Mouse (Mus musculus) CH12F3 (cell line): Measurements from ENCODE around the gene Dnajc3.

Experiments used
- in situ Hi-C: fragments of 300-500 bp; cut with MboI; formaldehyde crosslinking; loops from 2 replicates; pipeline ENCODE4 v1.14.3; 2020; ENCODE audit warnings: low sequenced_read_pairs

The Dnajc3 gene

GRCm38 (mm10) chr14:118930777-118931176 lies 7.0 kb upstream of the Dnajc3 start:
- in situ Hi-C loops = no loop called here

GRCm38 (mm10) chr14:118931181-118931580 lies 6.6 kb upstream of the Dnajc3 start:
- in situ Hi-C loops = no loop called here

GRCm38 (mm10) chr14:118932956-118933355 lies 4.8 kb upstream of the Dnajc3 start:
- in situ Hi-C loops = no loop called here

GRCm38 (mm10) chr14:118934686-118935085 lies 3.1 kb upstream of the Dnajc3 start:
- in situ Hi-C loops = no loop called here

- in situ Hi-C loops = no loop called here
Observed at GRCm38 (mm10) chr14:118936236-118936635, 1.5 kb upstream of the Dnajc3 start.

GRCm38 (mm10) chr14:118936952-118937351 lies 824 bp upstream of the Dnajc3 start:
- in situ Hi-C loops = no loop called here

- in situ Hi-C loops = no loop called here
Observed at GRCm38 (mm10) chr14:118938551-118938950, 775 bp downstream of the Dnajc3 start.

GRCm38 (mm10) chr14:118940796-118941495 lies 3.2 kb downstream of the Dnajc3 start:
- in situ Hi-C loops = no loop called here

- in situ Hi-C loops = no loop called here
Observed at GRCm38 (mm10) chr14:118942076-118942475, 4.3 kb downstream of the Dnajc3 start.

GRCm38 (mm10) chr14:118944702-118945101 lies 6.9 kb downstream of the Dnajc3 start:
- in situ Hi-C loops = no loop called here

GRCm38 (mm10) chr14:118948841-118949240 lies 11.1 kb downstream of the Dnajc3 start:
- in situ Hi-C loops = no loop called here

- in situ Hi-C loops = no loop called here
Observed at GRCm38 (mm10) chr14:118951912-118952583, 14.3 kb downstream of the Dnajc3 start.

GRCm38 (mm10) chr14:118958010-118958409 lies 20.2 kb downstream of the Dnajc3 start:
- in situ Hi-C loops = no loop called here

- in situ Hi-C loops = no loop called here
Observed at GRCm38 (mm10) chr14:118965356-118966000, 27.7 kb downstream of the Dnajc3 start.

GRCm38 (mm10) chr14:118967646-118968045 lies 29.9 kb downstream of the Dnajc3 start:
- in situ Hi-C loops = no loop called here

GRCm38 (mm10) chr14:118972268-118972667 lies 34.5 kb downstream of the Dnajc3 start:
- in situ Hi-C loops = no loop called here

GRCm38 (mm10) chr14:118977136-118977816 lies 39.5 kb downstream of the Dnajc3 start:
- in situ Hi-C loops = no loop called here

GRCm38 (mm10) chr14:118979571-118980325 lies 42.0 kb downstream of the Dnajc3 start:
- in situ Hi-C loops = no loop called here

GRCm38 (mm10) chr14:118980358-118980757 lies 42.6 kb downstream of the Dnajc3 start:
- in situ Hi-C loops = no loop called here

- in situ Hi-C loops = no loop called here
Observed at GRCm38 (mm10) chr14:118980890-118981289, 43.1 kb downstream of the Dnajc3 start.
